Mouse (Mus musculus) embryo, embryonic 10.5 days (tissue): ENCODE data around the gene Bmpr1a.

Experiments used
- DNase-seq: peaks from one replicate; pipeline ENCODE4 v3.0.0-alpha.2; 2015; ENCODE audit warnings: low spot score

Bmpr1a gene

DNA sequence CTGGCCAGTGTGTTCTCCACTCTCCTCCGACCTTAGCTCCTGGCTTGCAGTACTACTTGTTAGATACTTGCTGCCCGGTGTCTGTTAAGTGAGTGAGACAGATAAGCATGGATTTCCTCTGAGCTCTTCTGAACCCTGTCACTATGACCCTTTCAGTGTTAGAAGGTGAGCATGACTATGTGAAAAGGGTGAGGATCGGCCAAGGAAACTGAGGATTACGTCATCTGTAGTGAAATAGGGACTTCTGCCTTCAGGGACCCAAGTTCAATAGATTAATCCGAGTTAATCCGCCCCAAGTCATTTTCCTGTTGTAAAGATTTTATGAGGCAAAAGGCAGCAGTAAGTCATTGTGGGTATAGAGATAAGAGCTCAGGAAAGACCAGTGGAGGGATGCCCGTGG lies 2.2 kb upstream of the Bmpr1a start:
- no peak for DNase-seq

DNA sequence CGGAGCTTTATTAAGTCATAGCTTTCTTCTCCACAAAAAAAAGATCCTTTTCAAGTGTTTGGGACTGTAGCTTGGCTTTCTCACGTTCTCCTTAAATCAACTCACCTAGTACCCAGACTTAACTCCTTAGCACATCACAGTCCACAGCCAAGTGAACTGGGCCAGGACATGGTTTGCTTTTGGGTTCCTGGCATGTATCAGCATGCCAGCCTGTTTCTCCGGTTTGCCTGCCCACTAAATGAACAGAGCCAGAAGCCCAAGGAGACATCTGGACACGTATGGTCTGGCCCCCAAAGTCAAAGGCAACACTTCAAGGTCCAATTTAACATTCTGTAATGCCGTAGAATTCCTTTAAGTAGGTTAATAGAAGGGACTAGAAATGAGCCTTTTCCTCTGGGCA lies 1.2 kb upstream of the Bmpr1a start:
- no peak for DNase-seq

DNA sequence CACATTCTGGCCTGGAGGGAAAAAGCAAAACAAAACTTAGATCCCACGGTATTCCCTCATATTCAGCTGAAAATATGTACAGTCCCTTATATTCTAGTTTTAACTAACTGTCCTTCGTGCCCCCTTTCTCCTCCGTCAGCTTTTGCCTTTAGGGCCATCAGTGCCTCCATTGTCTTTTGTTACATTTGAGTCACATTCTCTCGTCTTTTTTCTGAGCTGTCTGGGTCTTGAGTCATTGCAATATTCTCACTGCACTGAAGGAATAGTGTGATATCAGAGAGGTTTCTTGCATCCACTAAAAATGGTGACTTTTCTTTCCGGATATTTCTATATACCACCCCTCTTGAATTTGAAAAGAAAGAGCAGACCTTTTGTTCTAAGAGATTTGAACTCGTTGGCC lies 618 bp upstream of the Bmpr1a start:
- DNase-seq: no peak

GRCm38 (mm10) chr14:34502475-34503324 lies 441 bp downstream of the Bmpr1a start:
- peak; percentile 95 for DNase-seq

DNA sequence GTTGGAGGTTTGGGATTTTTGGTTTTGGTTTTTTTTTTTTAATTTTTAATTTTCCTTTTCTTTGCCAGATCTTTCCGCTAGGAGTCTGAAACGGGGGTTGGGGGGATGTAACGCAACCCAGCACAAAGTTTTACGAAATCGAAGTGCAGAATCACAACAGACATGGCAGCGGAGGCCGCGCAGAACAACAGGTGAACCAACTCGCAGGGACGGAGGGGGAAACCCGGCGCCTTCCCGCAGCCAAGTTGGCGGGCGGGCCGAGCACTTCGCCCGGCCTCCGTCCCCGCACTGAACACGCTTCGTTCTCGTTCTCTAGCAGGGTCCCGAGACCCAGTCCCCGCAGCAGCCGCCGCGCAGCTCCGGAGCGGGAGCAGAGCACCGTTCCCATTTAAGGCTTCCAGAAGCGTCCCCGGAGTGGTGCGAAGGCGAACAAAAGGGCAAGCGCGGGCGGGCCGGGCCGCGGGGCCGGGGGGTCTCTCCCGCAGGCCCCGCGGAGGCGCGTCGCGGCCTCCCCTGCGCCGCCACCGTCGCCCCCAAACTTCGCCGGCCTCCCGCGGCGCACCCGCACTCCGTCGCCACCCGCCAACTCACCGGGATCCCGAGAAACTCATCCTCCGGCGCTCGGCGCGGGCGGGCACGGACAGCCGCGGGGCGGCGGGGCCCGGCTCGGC lies 1.2 kb downstream of the Bmpr1a start:
- DNase-seq: peak; percentile 68

DNA sequence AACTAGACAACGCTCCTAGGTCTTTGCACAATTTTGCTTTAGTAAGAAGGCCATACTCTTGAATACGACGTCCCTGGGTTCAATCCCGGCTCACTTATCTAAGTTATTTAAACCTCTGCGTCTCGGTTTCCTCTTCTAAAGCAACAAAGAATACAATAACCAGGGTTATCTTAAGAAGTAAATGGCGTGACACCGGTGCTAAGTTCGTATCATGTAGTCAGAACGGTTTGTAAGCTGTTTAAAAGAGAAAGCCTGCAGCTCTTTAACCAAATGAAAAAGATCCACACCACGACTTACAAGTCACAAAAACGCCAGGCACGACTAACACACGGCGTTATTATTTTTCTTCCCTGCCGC lies 1.7 kb downstream of the Bmpr1a start:
- DNase-seq: no peak

DNA sequence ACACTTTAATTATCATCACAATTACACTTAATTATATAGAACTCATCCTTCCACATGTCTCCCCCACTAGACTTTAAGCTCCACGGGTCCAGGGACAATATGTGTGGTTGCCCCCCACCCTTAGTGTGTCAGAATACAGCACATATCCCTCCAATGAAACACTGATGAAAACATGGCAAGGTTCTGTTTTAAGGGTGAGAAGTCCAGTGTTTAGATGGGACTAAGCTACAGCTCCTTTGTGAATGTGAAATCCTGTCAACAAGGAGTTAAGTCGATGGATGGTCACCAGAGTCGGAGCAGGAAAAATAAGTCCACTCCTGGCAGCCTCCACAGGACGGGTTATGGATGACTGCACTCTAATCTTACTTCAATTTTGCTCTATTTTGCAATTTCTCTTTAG lies 2.8 kb downstream of the Bmpr1a start:
- peak; percentile 56 for DNase-seq

DNA sequence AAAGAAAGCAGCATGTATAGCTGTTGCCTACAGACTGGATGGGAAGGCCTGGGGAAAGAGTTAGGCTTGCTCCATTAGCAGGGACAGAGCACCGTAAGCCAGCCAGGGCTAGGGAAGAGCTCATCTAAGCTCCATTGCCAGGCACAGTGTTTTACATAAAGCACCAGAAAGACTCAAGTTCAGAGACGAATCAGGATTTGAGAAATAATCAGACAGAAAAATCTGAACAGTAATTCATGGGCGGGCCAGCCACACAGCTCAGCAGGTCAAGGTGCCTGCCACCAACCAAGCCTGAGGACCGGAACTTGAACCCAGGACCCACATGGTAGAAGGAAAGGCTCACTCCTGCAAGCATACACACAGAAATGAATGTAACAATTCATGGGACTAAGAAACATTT lies 3.5 kb downstream of the Bmpr1a start:
- no peak for DNase-seq

DNA sequence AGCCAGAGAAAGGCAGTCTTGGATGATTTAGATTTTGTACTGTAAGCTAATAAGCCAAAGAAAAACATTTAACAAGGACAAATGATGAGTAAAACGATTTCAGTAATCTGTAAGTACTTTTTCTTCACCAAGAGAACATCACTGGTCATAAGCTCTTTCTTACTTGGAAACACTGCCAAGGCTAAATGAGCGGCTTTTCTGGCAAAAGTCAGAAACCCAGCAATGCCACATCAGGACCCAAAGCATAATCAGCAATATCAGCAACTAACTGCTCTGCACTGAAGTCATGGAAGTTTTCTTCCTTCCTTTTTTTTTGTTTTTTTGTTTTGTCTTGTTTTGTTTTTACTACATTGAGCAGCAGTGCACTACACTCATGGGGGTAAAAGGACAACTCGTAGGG lies 5.8 kb downstream of the Bmpr1a start:
- DNase-seq: no peak

- no peak for DNase-seq
Measured at GRCm38 (mm10) chr14:34493682-34494081, 9.5 kb downstream of the Bmpr1a start.

DNA sequence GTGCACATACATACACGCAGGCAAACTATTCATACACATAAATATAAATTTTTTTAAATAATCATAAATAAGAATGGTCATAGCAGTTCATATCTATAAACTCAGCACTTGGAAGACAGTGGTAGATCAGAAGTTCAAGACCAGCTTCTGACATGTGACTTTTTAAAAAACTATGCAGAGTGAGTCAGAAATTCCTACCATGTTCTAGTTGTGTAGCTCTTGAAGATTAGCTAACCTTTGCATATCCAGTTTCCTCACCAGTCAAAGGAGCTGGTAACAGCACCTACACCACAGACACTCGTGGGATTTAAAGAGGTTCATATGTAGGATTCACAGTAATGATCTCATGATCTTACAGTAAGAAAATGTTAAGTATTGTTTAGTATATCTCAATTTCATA lies 10.5 kb downstream of the Bmpr1a start:
- DNase-seq: no peak

GRCm38 (mm10) chr14:34490965-34491364 lies 12.2 kb downstream of the Bmpr1a start:
- DNase-seq: no peak

GRCm38 (mm10) chr14:34489928-34490327 lies 13.2 kb downstream of the Bmpr1a start:
- DNase-seq: no peak

DNA sequence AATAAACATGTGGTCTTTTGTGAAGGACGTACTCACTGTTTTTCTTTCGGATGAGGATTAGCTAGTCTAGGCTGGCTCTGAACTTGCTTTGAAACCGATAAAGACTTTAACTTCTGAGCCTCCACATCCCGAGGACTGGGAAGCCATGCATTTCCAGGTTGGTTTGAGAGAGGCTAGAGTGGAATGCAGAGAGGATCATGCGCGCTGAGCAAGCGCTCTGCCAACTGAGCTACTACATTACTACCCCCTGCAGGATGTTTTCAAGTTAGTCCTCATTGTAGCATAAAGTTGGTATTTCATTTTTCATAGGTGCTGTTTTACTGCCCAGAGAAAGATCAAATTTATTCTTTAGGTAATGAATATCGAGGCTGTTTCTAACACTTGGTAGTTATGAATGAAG lies 17.0 kb downstream of the Bmpr1a start:
- DNase-seq: no peak

DNA sequence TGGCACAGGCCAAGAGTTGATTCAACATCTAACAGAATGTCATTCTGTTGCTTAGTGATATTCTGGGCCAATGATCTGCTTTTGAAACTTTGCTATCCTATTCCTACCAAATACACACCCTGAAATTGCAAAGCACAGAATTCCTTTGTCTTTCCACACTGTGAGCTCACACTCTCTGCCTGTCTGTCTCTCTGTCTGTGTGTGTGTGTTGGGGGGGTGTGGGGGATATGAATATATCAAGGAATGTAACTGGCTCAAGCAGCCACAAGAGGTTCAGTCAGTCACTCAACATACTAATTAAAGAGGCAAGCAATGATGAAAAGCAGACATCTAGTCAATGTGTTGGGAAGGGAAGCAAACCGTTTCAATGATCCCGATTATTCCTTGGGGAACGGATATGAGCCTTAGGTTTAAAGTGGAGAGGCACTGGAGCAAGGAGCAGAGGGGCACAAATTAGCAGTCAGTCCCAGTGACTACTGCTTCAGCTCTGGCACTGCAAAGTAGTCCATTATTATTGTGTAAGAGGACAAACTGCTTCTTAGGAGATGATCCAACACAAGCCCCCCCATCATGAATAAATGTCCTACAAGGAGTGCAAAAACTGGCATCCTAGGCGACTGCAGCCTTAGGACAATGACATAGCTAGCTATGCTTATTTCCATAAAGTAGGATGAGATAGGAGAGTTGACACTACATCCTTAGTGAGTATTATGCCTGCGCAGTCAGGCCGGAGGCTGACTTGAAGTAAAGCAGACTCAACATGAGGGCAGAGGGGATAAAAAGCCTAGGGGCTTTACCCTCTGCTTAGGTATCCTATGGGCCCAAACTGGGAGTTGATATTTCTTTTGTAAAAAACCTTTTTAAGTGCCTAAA lies 19.4 kb downstream of the Bmpr1a start:
- DNase-seq: peak; percentile 27

GRCm38 (mm10) chr14:34471591-34471990 lies 31.6 kb downstream of the Bmpr1a start:
- no peak for DNase-seq

DNA sequence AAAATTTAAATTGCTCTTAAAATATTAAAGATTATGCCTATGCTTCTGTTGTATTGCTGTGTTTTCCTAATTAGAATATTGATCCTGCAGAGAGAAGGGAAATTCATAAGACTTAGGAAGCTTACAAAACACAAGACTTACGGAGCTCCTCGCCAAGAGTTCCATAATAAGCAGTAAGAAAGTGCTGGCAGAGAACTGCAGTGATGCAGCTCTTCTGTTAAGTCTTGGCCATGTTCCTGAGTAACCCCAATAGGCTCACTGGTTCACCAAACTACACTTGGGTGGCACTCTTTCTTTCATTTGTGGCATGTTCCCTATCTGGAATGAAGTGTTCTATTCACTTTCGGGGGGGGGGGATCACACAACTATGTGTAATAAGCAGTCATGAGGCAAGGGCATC lies 36.9 kb downstream of the Bmpr1a start:
- no peak for DNase-seq

DNA sequence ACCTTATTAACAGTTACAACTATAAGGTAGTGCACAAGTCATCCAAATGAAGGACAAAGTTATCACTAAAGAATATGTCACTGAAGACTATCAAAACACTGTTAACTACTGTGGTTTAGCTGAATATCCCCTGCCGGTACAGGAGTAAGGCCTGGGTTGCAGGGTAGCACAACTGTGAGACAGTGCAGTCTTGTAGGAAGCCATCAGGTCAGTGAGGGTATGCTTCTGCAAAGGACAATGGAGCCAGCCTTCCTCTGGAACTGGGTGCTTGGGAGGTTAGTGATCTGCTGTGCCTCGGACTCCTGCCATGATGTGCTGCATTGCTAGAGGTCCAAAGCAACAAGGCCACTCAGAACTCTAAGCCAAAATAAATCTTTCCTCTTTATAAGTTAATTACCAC lies 43.8 kb downstream of the Bmpr1a start:
- no peak for DNase-seq

DNA sequence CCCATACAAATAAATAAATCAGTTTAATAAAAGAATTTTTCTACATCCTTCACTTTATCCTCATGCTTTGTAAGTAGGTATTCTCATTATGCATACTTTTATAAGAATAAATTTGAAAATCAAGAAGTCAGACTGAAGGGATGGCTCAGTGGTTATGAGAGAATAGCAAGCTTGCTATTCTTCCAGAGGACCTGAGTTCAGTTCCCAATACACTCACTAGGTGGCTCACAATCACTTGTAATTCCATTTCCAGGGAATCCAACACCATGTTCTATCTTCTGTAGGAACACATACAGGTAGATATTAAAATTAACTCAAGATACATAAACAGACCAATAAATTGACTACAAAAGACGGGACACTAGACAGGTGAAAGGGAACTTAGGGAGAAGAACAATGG lies 44.3 kb downstream of the Bmpr1a start:
- DNase-seq: peak; percentile 67

GRCm38 (mm10) chr14:34454282-34454681 lies 48.9 kb downstream of the Bmpr1a start:
- DNase-seq: no peak

DNA sequence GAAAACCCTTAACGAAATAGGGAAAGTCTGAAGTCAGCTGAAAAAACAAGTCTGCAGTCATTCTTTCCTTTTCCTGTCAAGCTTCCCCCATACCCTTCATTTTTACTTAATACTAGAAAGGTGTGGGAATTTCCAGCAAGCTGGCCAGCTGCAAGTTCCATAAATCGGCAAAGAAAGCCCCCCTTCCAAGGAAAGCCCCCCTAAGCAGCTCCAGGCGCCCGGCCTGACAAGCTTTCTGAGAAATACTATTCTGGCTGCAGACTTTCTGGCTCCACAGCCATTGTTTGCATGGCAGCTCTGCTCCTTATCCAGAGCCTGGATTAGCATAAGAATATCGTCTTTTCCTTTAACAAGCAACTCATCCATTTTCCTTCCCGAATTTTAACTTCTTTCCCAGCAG lies 49.5 kb downstream of the Bmpr1a start:
- DNase-seq: peak; percentile 67

DNA sequence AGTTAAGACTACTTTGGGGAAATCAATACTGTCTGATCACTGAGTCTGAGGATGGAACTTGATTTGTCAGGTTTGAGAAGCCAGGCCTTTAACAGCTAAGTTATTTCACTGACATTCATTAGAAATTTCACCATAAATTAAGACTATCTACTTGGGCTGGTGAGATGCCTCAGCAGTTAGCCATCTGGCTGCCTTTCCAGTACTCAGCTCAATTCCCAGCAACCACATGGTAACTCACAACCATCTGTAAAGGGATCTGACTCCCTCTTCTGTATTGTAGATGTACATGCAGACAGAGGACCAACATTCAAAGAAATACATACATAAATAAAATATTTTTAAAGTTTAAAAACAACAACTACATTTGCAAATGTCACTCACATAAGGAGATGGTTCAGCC lies 51.3 kb downstream of the Bmpr1a start:
- no peak for DNase-seq

DNA sequence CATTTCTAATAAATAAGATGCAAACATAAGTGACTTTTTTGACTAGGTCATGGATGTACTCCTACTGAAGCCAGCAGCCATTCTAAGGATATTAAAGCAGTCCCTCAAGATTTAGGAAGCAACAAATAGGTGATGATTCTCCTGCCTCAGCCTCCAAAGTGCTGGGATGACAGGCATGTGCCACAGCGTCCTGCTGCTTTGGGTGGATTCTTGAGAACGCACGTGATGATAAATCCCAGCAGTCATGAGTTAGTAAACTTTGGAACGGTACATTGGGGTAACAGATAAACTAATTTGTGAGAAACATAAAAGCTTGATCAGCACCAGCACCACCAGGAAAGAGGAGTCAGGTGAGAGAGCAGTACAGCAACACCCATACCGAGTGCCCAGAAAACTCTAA lies 52.7 kb downstream of the Bmpr1a start:
- DNase-seq: no peak
